Mouse (Mus musculus): ENCODE data around the gene Sall4.

DNA sequence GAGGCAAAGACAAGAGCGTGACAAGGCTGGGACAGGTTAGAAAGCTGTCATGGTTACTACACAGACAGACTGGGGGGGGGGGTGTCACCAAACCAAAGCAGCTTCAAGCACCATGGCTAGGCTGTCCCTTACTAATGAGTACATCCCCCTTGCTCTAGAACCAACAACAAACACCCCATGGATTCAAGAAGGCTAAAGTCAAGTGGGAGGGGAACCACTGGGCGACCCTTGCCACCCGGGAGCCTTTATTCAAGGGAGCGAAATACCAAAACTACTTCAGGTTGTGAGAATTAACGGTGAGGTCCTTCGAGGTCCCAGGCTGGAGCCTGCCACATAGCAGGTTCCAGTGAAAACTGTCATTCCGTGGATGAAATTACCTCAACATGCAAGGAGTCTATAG, 4.0 kb downstream of the Sall4 start:
- TF ChIP-seq EP300 (IDR thresholded peaks at IDR 0.05) (no peak), CTCF (IDR thresholded peaks at IDR 0.05) (no peak)
